Mouse (Mus musculus): ENCODE results near the gene Aebp2. TPM values are rescaled to one million over a fixed set of nuclear protein-coding genes. Genes with fewer than 3 reads are reported as not detected.
"Not testable (repeated sequence)": the region's sequence is repeated elsewhere in the genome, so short reads cannot be mapped to it uniquely, and the experiment has no call there.

Aebp2 gene
- polyA plus RNA-seq, 1 experiment from 2014 or later: 3.5 TPM

- not testable (repeated sequence) for H3K9ac ChIP-seq (replicated peaks); H3K4me1 ChIP-seq (ENCODE audit: insufficient read depth); H3K4me2 ChIP-seq (ENCODE audit: low read depth, low read length); H3K36me3 ChIP-seq (replicated peaks; ENCODE audit: insufficient read depth, low read length); H3K27me3 ChIP-seq (ENCODE audit: insufficient read depth, low read length); H3K27ac ChIP-seq (ENCODE audit: low read depth); H3K4me3 ChIP-seq (ENCODE audit: low read depth, low read length); DNase-seq; H3K9me3 ChIP-seq (ENCODE audit: low read length); ATAC-seq
- 0 out of 2 replicates have a peak, but pooled peaks have one; percentile 7 for TF ChIP-seq CTCF (IDR thresholded peaks at IDR 0.05; ENCODE audit: low read depth)
- 85% methylated on average over 5 of the region's 5 CpGs for WGBS (ENCODE audit: insufficient replicate concordance)
Observed at GRCm38 (mm10) chr6:140605173-140605572, 17.3 kb upstream of the Aebp2 start.

- Histone ChIP-seq H3K27me3 (ENCODE audit: insufficient read depth, low read length) (no peaks in the 10 kb centered on the region), H3K36me3 (replicated peaks; ENCODE audit: insufficient read depth, low read length) (no peaks in the 10 kb centered on the region), H3K4me2 (ENCODE audit: low read depth, low read length) (no peak overlapping the region), H3K9ac (replicated peaks) (no peak overlapping the region), H3K4me1 (ENCODE audit: insufficient read depth) (no peaks in the 10 kb centered on the region), H3K9me3 (ENCODE audit: low read length) (no peaks in the 10 kb centered on the region), H3K27ac (ENCODE audit: low read depth) (no peak overlapping the region), H3K4me3 (ENCODE audit: low read depth, low read length) (no peak overlapping the region)
- WGBS (ENCODE audit: insufficient replicate concordance): 66% methylated on average over 3 of the region's 3 CpGs
- ATAC-seq: no peak
- DNase-seq: no peak
- no peak for TF ChIP-seq EP300 (IDR thresholded peaks at IDR 0.05; ENCODE audit: low read depth)
- TF ChIP-seq CTCF (IDR thresholded peaks at IDR 0.05; ENCODE audit: low read depth): no peak
Observed at GRCm38 (mm10) chr6:140605732-140606131, 16.7 kb upstream of the Aebp2 start.

- ATAC-seq (no peak), DNase-seq (no peak)
- Histone ChIP-seq H3K9ac (replicated peaks) (no peak overlapping the region), H3K4me1 (ENCODE audit: insufficient read depth) (no peaks in the 10 kb centered on the region), H3K9me3 (ENCODE audit: low read length) (no peaks in the 10 kb centered on the region), H3K4me2 (ENCODE audit: low read depth, low read length) (no peak overlapping the region), H3K4me3 (ENCODE audit: low read depth, low read length) (no peak overlapping the region), H3K27ac (ENCODE audit: low read depth) (no peak overlapping the region), H3K27me3 (ENCODE audit: insufficient read depth, low read length) (no peaks in the 10 kb centered on the region), H3K36me3 (replicated peaks; ENCODE audit: insufficient read depth, low read length) (no peaks in the 10 kb centered on the region)
- TF ChIP-seq CTCF (IDR thresholded peaks at IDR 0.05; ENCODE audit: low read depth) (no peak), EP300 (IDR thresholded peaks at IDR 0.05; ENCODE audit: low read depth) (no peak)
- WGBS (ENCODE audit: insufficient replicate concordance): 74% methylated on average over 10 of the region's 10 CpGs
Observed at GRCm38 (mm10) chr6:140606534-140606933, 15.9 kb upstream of the Aebp2 start.

GRCm38 (mm10) chr6:140608666-140609065, 13.8 kb upstream of the Aebp2 start:
- 86% methylated on average over 6 of the region's 6 CpGs for WGBS (ENCODE audit: insufficient replicate concordance)
- H3K9ac ChIP-seq (replicated peaks): no peak overlapping the region
- no peak for ATAC-seq

GRCm38 (mm10) chr6:140609533-140609932, 12.9 kb upstream of the Aebp2 start:
- Histone ChIP-seq H3K4me1 (ENCODE audit: insufficient read depth) (no peaks in the 10 kb centered on the region), H3K9me3 (ENCODE audit: low read length) (no peaks in the 10 kb centered on the region), H3K4me2 (ENCODE audit: low read depth, low read length) (no peak overlapping the region), H3K36me3 (replicated peaks; ENCODE audit: insufficient read depth, low read length) (no peaks in the 10 kb centered on the region), H3K9ac (replicated peaks) (no peak overlapping the region), H3K27ac (ENCODE audit: low read depth) (peak overlapping the region; percentile 5; the same call in 1 of the 2 replicates), H3K4me3 (ENCODE audit: low read depth, low read length) (no peak overlapping the region), H3K27me3 (ENCODE audit: insufficient read depth, low read length) (no peaks in the 10 kb centered on the region)
- 72% methylated on average over 4 of the region's 4 CpGs for WGBS (ENCODE audit: insufficient replicate concordance)
- TF ChIP-seq CTCF (IDR thresholded peaks at IDR 0.05; ENCODE audit: low read depth) (no peak), EP300 (IDR thresholded peaks at IDR 0.05; ENCODE audit: low read depth) (no peak)
- ATAC-seq: no peak
- DNase-seq: no peak

More at GRCm38 (mm10) chr6:140608666-140609065, 13.8 kb upstream of the Aebp2 start:
- no peak overlapping the region for H3K27ac ChIP-seq (ENCODE audit: low read depth)
- H3K27me3 ChIP-seq (ENCODE audit: insufficient read depth, low read length): no peaks in the 10 kb centered on the region
- TF ChIP-seq CTCF (IDR thresholded peaks at IDR 0.05; ENCODE audit: low read depth): no peak
- no peak for TF ChIP-seq EP300 (IDR thresholded peaks at IDR 0.05; ENCODE audit: low read depth)
- no peaks in the 10 kb centered on the region for H3K9me3 ChIP-seq (ENCODE audit: low read length)
- no peaks in the 10 kb centered on the region for H3K36me3 ChIP-seq (replicated peaks; ENCODE audit: insufficient read depth, low read length)
- H3K4me2 ChIP-seq (ENCODE audit: low read depth, low read length): no peak overlapping the region
- no peak overlapping the region for H3K4me3 ChIP-seq (ENCODE audit: low read depth, low read length)
- no peak for DNase-seq
- H3K4me1 ChIP-seq (ENCODE audit: insufficient read depth): no peaks in the 10 kb centered on the region

GRCm38 (mm10) chr6:140610117-140610516, 12.3 kb upstream of the Aebp2 start:
- H3K9me3 ChIP-seq (ENCODE audit: low read length): no peaks in the 10 kb centered on the region
- H3K36me3 ChIP-seq (replicated peaks; ENCODE audit: insufficient read depth, low read length): no peaks in the 10 kb centered on the region
- no peak for ATAC-seq
- H3K9ac ChIP-seq (replicated peaks): no peak overlapping the region
- no peaks in the 10 kb centered on the region for H3K27me3 ChIP-seq (ENCODE audit: insufficient read depth, low read length)
- no peak overlapping the region for H3K4me3 ChIP-seq (ENCODE audit: low read depth, low read length)
- no peak for TF ChIP-seq EP300 (IDR thresholded peaks at IDR 0.05; ENCODE audit: low read depth)
- TF ChIP-seq CTCF (IDR thresholded peaks at IDR 0.05; ENCODE audit: low read depth): no peak
- 69% methylated on average over 5 of the region's 5 CpGs for WGBS (ENCODE audit: insufficient replicate concordance)
- no peak for DNase-seq
- H3K27ac ChIP-seq (ENCODE audit: low read depth): peak overlapping the region; percentile 5; the same call in 1 of the 2 replicates
- H3K4me2 ChIP-seq (ENCODE audit: low read depth, low read length): no peak overlapping the region
- no peaks in the 10 kb centered on the region for H3K4me1 ChIP-seq (ENCODE audit: insufficient read depth)

GRCm38 (mm10) chr6:140611282-140611681, 11.2 kb upstream of the Aebp2 start:
- 74% methylated on average over 4 of the region's 4 CpGs for WGBS (ENCODE audit: insufficient replicate concordance)
- no peak overlapping the region for H3K4me3 ChIP-seq (ENCODE audit: low read depth, low read length)

More at GRCm38 (mm10) chr6:140611282-140611681, 11.2 kb upstream of the Aebp2 start:
- Histone ChIP-seq H3K36me3 (replicated peaks; ENCODE audit: insufficient read depth, low read length) (no peaks in the 10 kb centered on the region), H3K4me2 (ENCODE audit: low read depth, low read length) (no peak overlapping the region), H3K9ac (replicated peaks) (no peak overlapping the region), H3K27me3 (ENCODE audit: insufficient read depth, low read length) (no peaks in the 10 kb centered on the region), H3K4me1 (ENCODE audit: insufficient read depth) (no peaks in the 10 kb centered on the region), H3K27ac (ENCODE audit: low read depth) (no peak overlapping the region), H3K9me3 (ENCODE audit: low read length) (no peaks in the 10 kb centered on the region)
- DNase-seq: no peak
- no peak for ATAC-seq
- no peak for TF ChIP-seq CTCF (IDR thresholded peaks at IDR 0.05; ENCODE audit: low read depth)
- TF ChIP-seq EP300 (IDR thresholded peaks at IDR 0.05; ENCODE audit: low read depth): no peak
